Mouse (Mus musculus) activated CD4-positive, CD25-positive, alpha-beta regulatory T cell, adult 4 months (primary cell): ENCODE data around the gene Exoc8. TPM values are rescaled to one million over a fixed set of nuclear protein-coding genes. Genes with fewer than 3 reads are reported as not detected.

Source experiments
- ATAC-seq: one replicate; pipeline ENCODE4 v1.8.0; 2017
- polyA plus RNA-seq, 2 experiments: library from polyadenylated mRNA; unstranded; fragments of 100-300 nt; shearing (Covaris generic); gene quantifications; one replicate each; pipeline ENCODE4 v1.2.1; 2017

Exoc8 gene
- polyA plus RNA-seq: 1 to 10 TPM; 5.3 to 8.3 TPM

GRCm38 (mm10) chr8:124897386-124898250 lies at the start of gene Exoc8, which contains the start of gene Sprtn:
Gene Exoc8, minus strand, starts transcription at chr8:124897705.
Gene Sprtn, plus strand, starts transcription at chr8:124897886.
- ATAC-seq: peak; percentile 82

GRCm38 (mm10) chr8:124944406-124944805 lies 46.9 kb upstream of the Exoc8 start:
- no peak for ATAC-seq

- ATAC-seq: no peak
These were observed 46.3 kb upstream of the Exoc8 start for GRCm38 (mm10) chr8:124943801-124944200.

GRCm38 (mm10) chr8:124937293-124937692 lies 39.8 kb upstream of the Exoc8 start:
- ATAC-seq: no peak

- ATAC-seq: no peak
These were observed 39.2 kb upstream of the Exoc8 start for GRCm38 (mm10) chr8:124936699-124937098.

GRCm38 (mm10) chr8:124935116-124935515 lies 37.6 kb upstream of the Exoc8 start:
- no peak for ATAC-seq

GRCm38 (mm10) chr8:124932435-124932834 lies 34.9 kb upstream of the Exoc8 start:
- ATAC-seq: no peak

GRCm38 (mm10) chr8:124930649-124931048 lies 33.1 kb upstream of the Exoc8 start:
- no peak for ATAC-seq

GRCm38 (mm10) chr8:124930086-124930485 lies 32.6 kb upstream of the Exoc8 start:
- ATAC-seq: no peak

GRCm38 (mm10) chr8:124929006-124929405 lies 31.5 kb upstream of the Exoc8 start:
- no peak for ATAC-seq

- no peak for ATAC-seq
These were observed 28.9 kb upstream of the Exoc8 start for GRCm38 (mm10) chr8:124926351-124926771.

- no peak for ATAC-seq
These were observed 28.2 kb upstream of the Exoc8 start for GRCm38 (mm10) chr8:124925544-124926266.

- ATAC-seq: no peak
These were observed 26.6 kb upstream of the Exoc8 start for GRCm38 (mm10) chr8:124923971-124924652.

GRCm38 (mm10) chr8:124922490-124923089 lies 25.1 kb upstream of the Exoc8 start:
- no peak for ATAC-seq

GRCm38 (mm10) chr8:124921369-124922279 lies 24.1 kb upstream of the Exoc8 start:
- no peak for ATAC-seq

- ATAC-seq: no peak
These were observed 20.4 kb upstream of the Exoc8 start for GRCm38 (mm10) chr8:124917741-124918484.

GRCm38 (mm10) chr8:124914061-124914460 lies 16.6 kb upstream of the Exoc8 start:
- ATAC-seq: no peak

- no peak for ATAC-seq
These were observed 14.7 kb upstream of the Exoc8 start for GRCm38 (mm10) chr8:124911938-124912872.

- no peak for ATAC-seq
These were observed 12.8 kb upstream of the Exoc8 start for GRCm38 (mm10) chr8:124910349-124910748.

- no peak for ATAC-seq
These were observed 12.4 kb upstream of the Exoc8 start for GRCm38 (mm10) chr8:124909936-124910335.
